Mouse (Mus musculus): ENCODE measurements at regions not wholly inside any gene's neighbourhood (a gene's known extent, or its start where the extent isn't known, plus 50 kb on each side); places are given as distances from the start of the nearest gene placed in this dataset.

GRCm38 (mm10) chr3:41425863-41426262, 129.7 kb upstream of the Jade1 start:
- ATAC-seq (ENCODE audit: insufficient read depth) (no peak), DNase-seq (ENCODE audit: low read depth in 3 of 3, low spot score in 3 of 3) (no peak)
- Histone ChIP-seq H3K4me2 (ENCODE audit: low read depth) (no peak overlapping the region), H3K9me3 (ENCODE audit: control insufficient read depth, low read length) (no peaks in the 10 kb centered on the region), H3K4me1 (replicated peaks; ENCODE audit: control insufficient read depth in 2 of 2, insufficient read depth in 2 of 2, low read length in 1 of 2) (no peaks in the 10 kb centered on the region), H3K27ac (no peak overlapping the region), H3K9ac (replicated peaks) (no peak overlapping the region), H3K36me3 (replicated peaks; ENCODE audit: control insufficient read depth, insufficient read depth, low read depth) (no peaks in the 10 kb centered on the region), H3K27me3 (ENCODE audit: control insufficient read depth, insufficient read depth, low read length) (no peaks in the 10 kb centered on the region), H3K4me3 (ENCODE audit: insufficient read depth in 1 of 2, low read depth in 2 of 2, low read length in 2 of 2) (no peak overlapping the region)
- TF ChIP-seq EP300 (IDR thresholded peaks at IDR 0.05; ENCODE audit: low read depth) = no peak
- 65% methylated on average over 8 of the region's 8 CpGs for WGBS (ENCODE audit: insufficient replicate concordance)

- WGBS (ENCODE audit: insufficient replicate concordance) = 16% methylated on average over 10 of the region's 10 CpGs
- ATAC-seq (ENCODE audit: insufficient read depth) (no peak), DNase-seq (ENCODE audit: low read depth in 3 of 3, low spot score in 3 of 3) (no peak)
These were observed 131.2 kb upstream of the Jade1 start for GRCm38 (mm10) chr3:41424142-41424939.

GRCm38 (mm10) chr3:41423630-41424029, 131.9 kb upstream of the Jade1 start:
- H3K36me3 ChIP-seq (replicated peaks; ENCODE audit: control insufficient read depth, insufficient read depth, low read depth) = no peaks in the 10 kb centered on the region
- H3K4me2 ChIP-seq (ENCODE audit: low read depth) = no peak overlapping the region
- no peaks in the 10 kb centered on the region for H3K9me3 ChIP-seq (ENCODE audit: control insufficient read depth, low read length)
- H3K4me3 ChIP-seq (ENCODE audit: insufficient read depth in 1 of 2, low read depth in 2 of 2, low read length in 2 of 2) = no peak overlapping the region
- H3K27me3 ChIP-seq (ENCODE audit: control insufficient read depth, insufficient read depth, low read length) = no peaks in the 10 kb centered on the region
- H3K9ac ChIP-seq (replicated peaks) = no peak overlapping the region
- WGBS (ENCODE audit: insufficient replicate concordance) = 54% methylated on average over 5 of the region's 5 CpGs
- H3K4me1 ChIP-seq (replicated peaks; ENCODE audit: control insufficient read depth in 2 of 2, insufficient read depth in 2 of 2, low read length in 1 of 2) = no peaks in the 10 kb centered on the region
- TF ChIP-seq CTCF (IDR thresholded peaks at IDR 0.05; ENCODE audit: low read depth) = no peak
- TF ChIP-seq EP300 (IDR thresholded peaks at IDR 0.05; ENCODE audit: low read depth) = no peak
- no peak overlapping the region for H3K27ac ChIP-seq
- DNase-seq (ENCODE audit: low read depth in 3 of 3, low spot score in 3 of 3) (no peak), ATAC-seq (ENCODE audit: insufficient read depth) (no peak)

More at GRCm38 (mm10) chr3:41424142-41424939, 131.2 kb upstream of the Jade1 start:
- H3K4me3 ChIP-seq (ENCODE audit: insufficient read depth in 1 of 2, low read depth in 2 of 2, low read length in 2 of 2) = no peak overlapping the region
- TF ChIP-seq EP300 (IDR thresholded peaks at IDR 0.05; ENCODE audit: low read depth) = no peak
- TF ChIP-seq CTCF (IDR thresholded peaks at IDR 0.05; ENCODE audit: low read depth) = no peak
- H3K4me2 ChIP-seq (ENCODE audit: low read depth) = no peak overlapping the region
- no peaks in the 10 kb centered on the region for H3K27me3 ChIP-seq (ENCODE audit: control insufficient read depth, insufficient read depth, low read length)
- H3K27ac ChIP-seq = no peak overlapping the region
- no peaks in the 10 kb centered on the region for H3K9me3 ChIP-seq (ENCODE audit: control insufficient read depth, low read length)
- no peaks in the 10 kb centered on the region for H3K36me3 ChIP-seq (replicated peaks; ENCODE audit: control insufficient read depth, insufficient read depth, low read depth)
- no peak overlapping the region for H3K9ac ChIP-seq (replicated peaks)
- no peaks in the 10 kb centered on the region for H3K4me1 ChIP-seq (replicated peaks; ENCODE audit: control insufficient read depth in 2 of 2, insufficient read depth in 2 of 2, low read length in 1 of 2)

GRCm38 (mm10) chr3:41422615-41423579, 132.6 kb upstream of the Jade1 start:
- no peaks in the 10 kb centered on the region for H3K27me3 ChIP-seq (ENCODE audit: control insufficient read depth, insufficient read depth, low read length)
- no peaks in the 10 kb centered on the region for H3K36me3 ChIP-seq (replicated peaks; ENCODE audit: control insufficient read depth, insufficient read depth, low read depth)
- 21% methylated on average over 14 of the region's 14 CpGs for WGBS (ENCODE audit: insufficient replicate concordance)
- TF ChIP-seq EP300 (IDR thresholded peaks at IDR 0.05; ENCODE audit: low read depth) (no peak), CTCF (IDR thresholded peaks at IDR 0.05; ENCODE audit: low read depth) (no peak)
- no peak for DNase-seq (ENCODE audit: low read depth in 3 of 3, low spot score in 3 of 3)
- H3K4me1 ChIP-seq (replicated peaks; ENCODE audit: control insufficient read depth in 2 of 2, insufficient read depth in 2 of 2, low read length in 1 of 2) = no peaks in the 10 kb centered on the region
- H3K9me3 ChIP-seq (ENCODE audit: control insufficient read depth, low read length) = no peaks in the 10 kb centered on the region
- H3K4me3 ChIP-seq (ENCODE audit: insufficient read depth in 1 of 2, low read depth in 2 of 2, low read length in 2 of 2) = no peak overlapping the region
- H3K27ac ChIP-seq = no peak overlapping the region
- no peak overlapping the region for H3K9ac ChIP-seq (replicated peaks)
- no peak overlapping the region for H3K4me2 ChIP-seq (ENCODE audit: low read depth)
- no peak for ATAC-seq (ENCODE audit: insufficient read depth)

GRCm38 (mm10) chr3:41413771-41414170, 141.8 kb upstream of the Jade1 start:
- WGBS (ENCODE audit: insufficient replicate concordance) = 69% methylated on average over 1 of the region's 1 CpGs

More at GRCm38 (mm10) chr3:41413771-41414170, 141.8 kb upstream of the Jade1 start:
- Histone ChIP-seq H3K27ac (no peak overlapping the region), H3K4me1 (replicated peaks; ENCODE audit: control insufficient read depth in 2 of 2, insufficient read depth in 2 of 2, low read length in 1 of 2) (no peaks in the 10 kb centered on the region), H3K9me3 (ENCODE audit: control insufficient read depth, low read length) (no peaks in the 10 kb centered on the region), H3K9ac (replicated peaks) (no peak overlapping the region), H3K27me3 (ENCODE audit: control insufficient read depth, insufficient read depth, low read length) (no peaks in the 10 kb centered on the region), H3K4me2 (ENCODE audit: low read depth) (no peak overlapping the region), H3K36me3 (replicated peaks; ENCODE audit: control insufficient read depth, insufficient read depth, low read depth) (no peaks in the 10 kb centered on the region), H3K4me3 (ENCODE audit: insufficient read depth in 1 of 2, low read depth in 2 of 2, low read length in 2 of 2) (no peak overlapping the region)
- ATAC-seq (ENCODE audit: insufficient read depth) (no peak), DNase-seq (ENCODE audit: low read depth in 3 of 3, low spot score in 3 of 3) (no peak)
- TF ChIP-seq CTCF (IDR thresholded peaks at IDR 0.05; ENCODE audit: low read depth) (no peak), EP300 (IDR thresholded peaks at IDR 0.05; ENCODE audit: low read depth) (no peak)
